ENCODE assay signal across 10 mouse cellular contexts in the genomic region with DNA sequence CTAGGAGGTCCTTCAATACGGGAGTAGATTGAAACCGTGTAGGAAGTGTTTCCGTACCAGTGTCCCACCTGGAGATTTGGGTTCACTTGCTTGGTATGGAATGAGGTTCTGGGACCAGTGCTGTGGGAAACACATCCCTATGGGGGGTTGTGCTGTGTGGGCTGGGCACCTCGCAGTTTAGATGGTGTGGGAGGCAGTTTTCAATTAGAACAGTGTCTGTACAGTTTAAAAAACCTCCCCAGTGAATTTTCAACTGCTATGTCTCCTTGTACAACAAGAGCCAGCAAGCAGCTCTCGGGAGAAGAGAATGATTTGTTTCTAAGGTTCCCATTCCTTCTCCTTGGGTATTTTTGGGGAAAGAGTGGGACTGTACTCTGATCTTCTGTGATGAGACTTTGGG.
"Had no signal": no experiment of that assay in that cellular context is flagged by ENCODE, and none has a peak within 500 bp of the region (broad histone marks: within the 10 kb centered on the region; RNA-seq: fewer than 3 reads in every experiment).

No protein-coding gene starts in this region.

- DNase-seq: kidney, adult 11 months; kidney, postnatal 10 days; lung, embryonic 14.5 days; lung, postnatal 10 days; lung, postnatal 4 days; midbrain, embryonic 14.5 days; thymus, adult 18-20 months; thymus, postnatal 14 days had no signal

- ATAC-seq: hindbrain, postnatal 0 days; liver, embryonic 12.5 days had no signal
